Mouse (Mus musculus): Measurements from ENCODE around the gene Tmprss15. TPM values are rescaled to one million over a fixed set of nuclear protein-coding genes. Genes with fewer than 3 reads are reported as not detected.
A peak's percentile ranks its signal among the peaks of the same experiment; 100 is the strongest.

The Tmprss15 gene
- polyA plus RNA-seq, 1 experiment from 2014 or later = not detected

DNA sequence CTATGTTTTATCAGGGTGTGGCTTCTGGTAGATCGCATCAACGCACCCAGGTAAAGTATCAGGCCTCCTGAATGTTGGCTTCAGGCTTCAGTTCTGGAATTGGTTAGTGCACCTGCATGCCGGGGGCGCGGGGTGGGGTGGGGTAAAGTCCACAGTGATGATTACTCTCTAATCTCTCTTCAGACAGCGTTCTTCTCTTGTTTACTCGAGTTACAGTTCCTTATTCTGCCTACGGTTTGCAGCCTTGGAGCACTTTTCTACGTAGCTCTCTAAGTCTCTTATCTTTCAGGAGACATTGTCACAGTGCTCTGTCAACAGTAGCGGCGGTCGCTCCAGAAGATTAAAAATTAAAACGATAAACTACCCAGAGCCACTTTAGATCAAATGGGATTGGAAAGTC is 116.8 kb downstream of the Tmprss15 start:
- 68% methylated on average over 13 of the region's 13 CpGs for WGBS (ENCODE audit: insufficient replicate concordance)
- H3K4me2 ChIP-seq (ENCODE audit: low read depth, low read length) = no peak overlapping the region
- ATAC-seq (no peak), DNase-seq (no peak)
- no peak overlapping the region for H3K9ac ChIP-seq (replicated peaks)
- TF ChIP-seq EP300 (IDR thresholded peaks at IDR 0.05; ENCODE audit: low read depth) (no peak), CTCF (IDR thresholded peaks at IDR 0.05; ENCODE audit: low read depth) (no peak)
- no peak overlapping the region for H3K4me3 ChIP-seq (ENCODE audit: low read depth, low read length)
- H3K36me3 ChIP-seq (replicated peaks; ENCODE audit: insufficient read depth, low read length) = no peaks in the 10 kb centered on the region
- no peaks in the 10 kb centered on the region for H3K9me3 ChIP-seq (ENCODE audit: low read length)
- H3K27ac ChIP-seq (ENCODE audit: low read depth) = no peak overlapping the region
- H3K4me1 ChIP-seq (ENCODE audit: insufficient read depth) = no peaks in the 10 kb centered on the region
- no peaks in the 10 kb centered on the region for H3K27me3 ChIP-seq (ENCODE audit: insufficient read depth, low read length)

GRCm38 (mm10) chr16:78969091-78969731 is 121.7 kb downstream of the Tmprss15 start:
- Histone ChIP-seq H3K4me2 (ENCODE audit: low read depth, low read length) (no peak overlapping the region), H3K36me3 (replicated peaks; ENCODE audit: insufficient read depth, low read length) (no peaks in the 10 kb centered on the region), H3K9me3 (ENCODE audit: low read length) (no peaks in the 10 kb centered on the region), H3K4me3 (ENCODE audit: low read depth, low read length) (no peak overlapping the region), H3K27me3 (ENCODE audit: insufficient read depth, low read length) (no peaks in the 10 kb centered on the region), H3K4me1 (ENCODE audit: insufficient read depth) (no peaks in the 10 kb centered on the region), H3K27ac (ENCODE audit: low read depth) (no peak overlapping the region), H3K9ac (replicated peaks) (no peak overlapping the region)
- DNase-seq (no peak), ATAC-seq (no peak)
- WGBS (ENCODE audit: insufficient replicate concordance) = 34% methylated on average over 13 of the region's 13 CpGs
- TF ChIP-seq CTCF (IDR thresholded peaks at IDR 0.05; ENCODE audit: low read depth) = peak; percentile 58
- TF ChIP-seq EP300 (IDR thresholded peaks at IDR 0.05; ENCODE audit: low read depth) = no peak

- TF ChIP-seq EP300 (IDR thresholded peaks at IDR 0.05; ENCODE audit: low read depth) (no peak), CTCF (IDR thresholded peaks at IDR 0.05; ENCODE audit: low read depth) (no peak)
- WGBS (ENCODE audit: insufficient replicate concordance) = 64% methylated on average over 2 of the region's 2 CpGs
- ATAC-seq (no peak), DNase-seq (no peak)
- H3K27me3 ChIP-seq (ENCODE audit: insufficient read depth, low read length) = no peaks in the 10 kb centered on the region
- H3K9ac ChIP-seq (replicated peaks) = no peak overlapping the region
- no peak overlapping the region for H3K27ac ChIP-seq (ENCODE audit: low read depth)
- H3K9me3 ChIP-seq (ENCODE audit: low read length) = no peaks in the 10 kb centered on the region
- no peak overlapping the region for H3K4me2 ChIP-seq (ENCODE audit: low read depth, low read length)
- H3K4me1 ChIP-seq (ENCODE audit: insufficient read depth) = no peaks in the 10 kb centered on the region
- H3K36me3 ChIP-seq (replicated peaks; ENCODE audit: insufficient read depth, low read length) = no peaks in the 10 kb centered on the region
- H3K4me3 ChIP-seq (ENCODE audit: low read depth, low read length) = no peak overlapping the region
Observed at GRCm38 (mm10) chr16:78957434-78957833, 133.5 kb downstream of the Tmprss15 start.

DNA sequence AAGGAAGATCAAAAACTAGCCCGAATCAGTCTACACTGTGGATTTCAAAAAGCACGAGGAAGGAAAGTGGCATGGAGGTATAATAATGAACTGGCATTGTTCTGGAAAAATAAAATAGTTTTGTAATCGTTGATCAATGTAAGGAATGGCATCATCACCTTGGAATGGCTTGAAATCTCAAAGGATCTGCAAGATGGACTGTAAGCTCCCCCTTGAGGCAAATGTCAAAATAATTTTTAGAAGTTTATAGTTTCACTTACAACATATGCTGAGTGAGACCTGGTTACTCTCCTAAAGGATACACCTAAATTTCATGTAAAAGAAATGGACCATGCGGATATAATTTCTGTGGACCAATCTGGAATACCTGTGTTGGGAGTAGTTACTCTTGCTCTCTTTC is 140.5 kb downstream of the Tmprss15 start:
- Histone ChIP-seq H3K9me3 (ENCODE audit: low read length) (no peaks in the 10 kb centered on the region), H3K27me3 (ENCODE audit: insufficient read depth, low read length) (no peaks in the 10 kb centered on the region), H3K4me3 (ENCODE audit: low read depth, low read length) (no peak overlapping the region), H3K36me3 (replicated peaks; ENCODE audit: insufficient read depth, low read length) (no peaks in the 10 kb centered on the region), H3K27ac (ENCODE audit: low read depth) (no peak overlapping the region), H3K4me1 (ENCODE audit: insufficient read depth) (no peaks in the 10 kb centered on the region), H3K4me2 (ENCODE audit: low read depth, low read length) (no peak overlapping the region), H3K9ac (replicated peaks) (no peak overlapping the region)
- DNase-seq (no peak), ATAC-seq (no peak)
- TF ChIP-seq CTCF (IDR thresholded peaks at IDR 0.05; ENCODE audit: low read depth) (0 out of 2 replicates have a peak, but pooled peaks have one; percentile 9), EP300 (IDR thresholded peaks at IDR 0.05; ENCODE audit: low read depth) (no peak)
- WGBS (ENCODE audit: insufficient replicate concordance) = 77% methylated on average over 4 of the region's 4 CpGs

- Histone ChIP-seq H3K9ac (replicated peaks) (no peak overlapping the region), H3K9me3 (ENCODE audit: low read length) (no peaks in the 10 kb centered on the region), H3K27ac (ENCODE audit: low read depth) (no peak overlapping the region), H3K4me3 (ENCODE audit: low read depth, low read length) (no peak overlapping the region), H3K4me1 (ENCODE audit: insufficient read depth) (no peaks in the 10 kb centered on the region), H3K27me3 (ENCODE audit: insufficient read depth, low read length) (no peaks in the 10 kb centered on the region), H3K36me3 (replicated peaks; ENCODE audit: insufficient read depth, low read length) (no peaks in the 10 kb centered on the region), H3K4me2 (ENCODE audit: low read depth, low read length) (no peak overlapping the region)
- ATAC-seq (no peak), DNase-seq (no peak)
- TF ChIP-seq EP300 (IDR thresholded peaks at IDR 0.05; ENCODE audit: low read depth) = no peak
- TF ChIP-seq CTCF (IDR thresholded peaks at IDR 0.05; ENCODE audit: low read depth) = no peak
- WGBS (ENCODE audit: insufficient replicate concordance) = 70% methylated on average over 8 of the region's 8 CpGs
Observed at GRCm38 (mm10) chr16:78937755-78938154, 153.1 kb downstream of the Tmprss15 start.

DNA sequence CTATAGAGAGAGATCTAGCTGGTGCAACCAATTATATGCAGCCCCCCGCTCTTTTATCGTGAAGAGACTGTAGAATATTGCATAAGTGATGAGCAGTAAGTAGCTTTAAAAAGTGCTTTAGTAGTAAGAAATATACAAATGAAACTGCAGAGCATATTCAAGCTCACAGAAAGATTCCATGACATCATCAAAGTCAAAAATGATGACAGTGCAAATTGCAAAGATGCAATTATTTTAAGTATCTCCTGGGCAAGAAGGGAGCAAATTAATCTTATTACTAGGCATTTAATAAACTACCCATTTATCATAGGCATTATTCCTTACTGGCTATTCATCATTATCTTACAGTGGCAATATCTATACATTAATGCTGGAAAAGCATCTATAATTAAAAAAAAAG is 156.6 kb downstream of the Tmprss15 start:
- no peak for TF ChIP-seq EP300 (IDR thresholded peaks at IDR 0.05; ENCODE audit: low read depth)
- no peak for TF ChIP-seq CTCF (IDR thresholded peaks at IDR 0.05; ENCODE audit: low read depth)
- H3K27me3 ChIP-seq (ENCODE audit: insufficient read depth, low read length) = 0 out of 2 replicates have a peak, but pooled peaks cover 8% of the 10 kb centered on the region

More for the DNA sequence above, 156.6 kb downstream of the Tmprss15 start:
- no peak for ATAC-seq
- H3K36me3 ChIP-seq (replicated peaks; ENCODE audit: insufficient read depth, low read length) = no peaks in the 10 kb centered on the region
- H3K4me1 ChIP-seq (ENCODE audit: insufficient read depth) = no peaks in the 10 kb centered on the region
- WGBS (ENCODE audit: insufficient replicate concordance) = 86% methylated on average over 2 of the region's 2 CpGs
- no peak overlapping the region for H3K9ac ChIP-seq (replicated peaks)
- no peaks in the 10 kb centered on the region for H3K9me3 ChIP-seq (ENCODE audit: low read length)
- H3K4me2 ChIP-seq (ENCODE audit: low read depth, low read length) = no peak overlapping the region
- H3K27ac ChIP-seq (ENCODE audit: low read depth) = no peak overlapping the region
- DNase-seq = no peak
- no peak overlapping the region for H3K4me3 ChIP-seq (ENCODE audit: low read depth, low read length)

Data from liver, postnatal 0 days (tissue).